Mouse (Mus musculus) CH12.LX (cell line): ENCODE measurements around the gene Pdk1. TPM values are rescaled to one million over a fixed set of nuclear protein-coding genes. Genes with fewer than 3 reads are reported as not detected.

Source experiments
- DNase-seq: peaks from one replicate; pipeline ENCODE4 v3.0.0-alpha.2; 2013; ENCODE audit errors: extremely low read depth
- H3K27ac ChIP-seq: 2 replicates; pipeline ENCODE4 v1.5.1; 2012; ENCODE audit warnings: low read depth, mild to moderate bottlenecking, control low read depth, moderate library complexity; ENCODE audit not compliant: insufficient read depth
- H3K27me3 ChIP-seq: replicated peaks from 2 replicates; pipeline ENCODE3; 2012; ENCODE audit warnings: inconsistent platforms
- H3K36me3 ChIP-seq, 2 experiments: replicated peaks in 1 of 2; 2 replicates each; pipeline versions ENCODE3 to v1.6.1; 2012; ENCODE audit warnings: inconsistent platforms in 1 of 2, low read length in 1 of 2, mild to moderate bottlenecking in 1 of 2, mixed read lengths in 1 of 2, moderate library complexity in 1 of 2; ENCODE audit not compliant: control insufficient read depth in 1 of 2, insufficient read depth in 1 of 2
- H3K4me1 ChIP-seq, 2 experiments: 2 replicates each; pipeline ENCODE4 v1.6.1; 2012; ENCODE audit warnings: inconsistent platforms in 1 of 2, moderate library complexity in 1 of 2; ENCODE audit not compliant: insufficient read depth in 2 of 2, control insufficient read depth in 1 of 2
- H3K4me2 ChIP-seq: 2 replicates; pipeline ENCODE4 v1.6.1; 2012; ENCODE audit warnings: low read depth, mild to moderate bottlenecking, control low read depth; ENCODE audit not compliant: poor library complexity, insufficient read depth, severe bottlenecking
- H3K4me3 ChIP-seq, 3 experiments: fragments of 150-350 bp in 1 of 3; sonication (generic) in 1 of 3; replicated peaks in 1 of 3; 2 replicates each; pipeline versions ENCODE3 to v1.5.1; 2011 to 2012; ENCODE audit warnings: low read depth in 2 of 3, low read length in 2 of 3, mild to moderate bottlenecking in 2 of 3, moderate library complexity in 2 of 3, control low read depth in 1 of 3, improper control_type of control experiment in 1 of 3, inconsistent platforms in 1 of 3, mixed read lengths in 1 of 3; ENCODE audit not compliant: poor library complexity in 1 of 3
- H3K79me2 ChIP-seq: replicated peaks from 2 replicates; pipeline ENCODE4 v1.6.1; 2012; ENCODE audit warnings: mild to moderate bottlenecking, moderate library complexity; ENCODE audit not compliant: control insufficient read depth, poor library complexity, insufficient read depth, severe bottlenecking; ENCODE audit errors: extremely low read depth
- H3K9ac ChIP-seq: 2 replicates; pipeline ENCODE4 v1.6.1; 2012; ENCODE audit warnings: low read depth, mild to moderate bottlenecking, control low read depth, moderate library complexity; ENCODE audit not compliant: insufficient read depth
- H3K9me3 ChIP-seq: replicated peaks from 2 replicates; pipeline ENCODE3; 2012; ENCODE audit warnings: low read length, inconsistent platforms, mixed read lengths
- CHD1 ChIP-seq: IDR thresholded peaks from 2 replicates; pipeline ENCODE4 v1.6.1; 2012; ENCODE audit warnings: low read depth, low read length, improper control_type of control experiment, inconsistent platforms
- CHD2 ChIP-seq: IDR thresholded peaks from 2 replicates; pipeline ENCODE4 v1.6.1; 2011; ENCODE audit warnings: low read length, improper control_type of control experiment
- EP300 ChIP-seq: IDR thresholded peaks from 2 replicates; pipeline ENCODE4 v1.6.1; 2011; ENCODE audit warnings: low read length, improper control_type of control experiment
- ETS1 ChIP-seq: conservative IDR thresholded peaks from 2 replicates; pipeline ENCODE4 v1.6.1; 2012; ENCODE audit warnings: low read depth, mild to moderate bottlenecking, inconsistent platforms, low read length, improper control_type of control experiment, moderate library complexity
- MAFK ChIP-seq: IDR thresholded peaks from 2 replicates; pipeline ENCODE4 v1.6.1; 2011; ENCODE audit warnings: low read length, improper control_type of control experiment; ENCODE audit not compliant: insufficient replicate concordance
- MXI1 ChIP-seq: IDR thresholded peaks from 2 replicates; pipeline ENCODE4 v1.6.1; 2011; ENCODE audit warnings: mild to moderate bottlenecking, low read depth, low read length, improper control_type of control experiment
- NELFE ChIP-seq: IDR thresholded peaks from 2 replicates; pipeline ENCODE4 v1.6.1; 2011; ENCODE audit warnings: low read depth, low read length, improper control_type of control experiment
- NRF1 ChIP-seq: IDR thresholded peaks from 2 replicates; pipeline ENCODE4 v1.6.1; 2014; ENCODE audit warnings: low read depth, mild to moderate bottlenecking, inconsistent platforms, low read length, improper control_type of control experiment, moderate library complexity
- PAX5 ChIP-seq: IDR thresholded peaks from 2 replicates; pipeline ENCODE4 v1.6.1; 2012; ENCODE audit warnings: low read length, inconsistent platforms, mixed read lengths
- POLR2AphosphoS2 ChIP-seq: IDR thresholded peaks from 2 replicates; pipeline ENCODE4 v1.6.1; 2011; ENCODE audit warnings: low read depth, low read length, improper control_type of control experiment
- RAD21 ChIP-seq: IDR thresholded peaks from 2 replicates; pipeline ENCODE4 v1.6.1; 2011; ENCODE audit warnings: low read depth, mild to moderate bottlenecking, low read length, improper control_type of control experiment, moderate library complexity
- RCOR1 ChIP-seq: conservative IDR thresholded peaks from 2 replicates; pipeline ENCODE4 v1.6.1; 2012; ENCODE audit warnings: low read depth, mild to moderate bottlenecking, inconsistent platforms, low read length, improper control_type of control experiment
- SIN3A ChIP-seq: IDR thresholded peaks from 2 replicates; pipeline ENCODE4 v1.6.1; 2012; ENCODE audit warnings: low read length, improper control_type of control experiment, inconsistent platforms
- TBP ChIP-seq: conservative IDR thresholded peaks from 2 replicates; pipeline ENCODE4 v1.6.1; 2011; ENCODE audit warnings: low read depth, low read length, improper control_type of control experiment
- UBTF ChIP-seq: IDR thresholded peaks from 2 replicates; pipeline ENCODE4 v1.6.1; 2012; ENCODE audit warnings: low read depth, mild to moderate bottlenecking, inconsistent platforms, low read length, improper control_type of control experiment, moderate library complexity
- ZKSCAN1 ChIP-seq: IDR thresholded peaks from 2 replicates; pipeline ENCODE4 v1.6.1; 2012; ENCODE audit warnings: low read depth, inconsistent platforms, low read length, improper control_type of control experiment, borderline replicate concordance
- ZMIZ1 ChIP-seq: IDR thresholded peaks from 2 replicates; pipeline ENCODE4 v1.6.1; 2012; ENCODE audit warnings: low read depth, mild to moderate bottlenecking, inconsistent platforms, low read length, improper control_type of control experiment
- dilution Hi-C: fragments of 300-500 bp; cut with MboI; formaldehyde crosslinking; loops from 2 replicates; pipeline ENCODE4 v1.14.3; 2020; ENCODE audit warnings: low sequenced_read_pairs; ENCODE audit not compliant: extremely low pct_unique_long_range_greater_than_20kb, extremely low pct_ligation_motif_present
- in situ Hi-C: fragments of 300-500 bp; cut with MboI; formaldehyde crosslinking; loops from 3 replicates; pipeline ENCODE4 v1.14.3; 2019; ENCODE audit warnings: low sequenced_read_pairs, low pct_ligation_motif_present, low pct_unique_long_range_greater_than_20kb, mixed read lengths
- polyA plus RNA-seq: library from polyadenylated mRNA; unstranded; fragments of >175 nt; gene quantifications from 2 replicates; pipeline ENCODE4 v1.2.1, GENCODE M21; 2012; ENCODE audit warnings: low read depth; ENCODE audit not compliant: insufficient read length
- total RNA-seq, 2 experiments: library from RNA; depleted of rRNA; stranded (reverse); fragments of 300-350 nt in 1 of 2; fragments of >200 nt in 1 of 2; gene quantifications; 2 replicates each; pipeline ENCODE4 v1.2.3; 2012 to 2014

Pdk1 gene
- total and polyA plus RNA-seq, 3 experiments: 35.9 to 78.5 (median 59.9) TPM

GRCm38 (mm10) chr2:71877865-71878264 lies 4.8 kb downstream of the Pdk1 start:
- Histone ChIP-seq H3K4me3 (no peak overlapping the region), H3K9me3 (peaks cover 6% of the 10 kb centered on the region), H3K27me3 (no peaks in the 10 kb centered on the region), H3K4me2 (no peak overlapping the region), H3K9ac (no peak overlapping the region), H3K36me3 (peaks cover 3 to 39% of the 10 kb centered on the region in 2 experiments), H3K4me1 (peaks cover 0 to 10% of the 10 kb centered on the region in 2 experiments; a peak in 2 of 4 replicates), H3K79me2 (no peaks in the 10 kb centered on the region), H3K27ac (no peak overlapping the region)
- no peak for TF ChIP-seq CHD2
- no peak for TF ChIP-seq TBP
- TF ChIP-seq RCOR1: no peak
- no peak for TF ChIP-seq MAFK
- no peak for TF ChIP-seq SIN3A
- no peak for TF ChIP-seq ETS1
- TF ChIP-seq RAD21: no peak
- no peak for TF ChIP-seq POLR2AphosphoS2
- TF ChIP-seq MXI1: no peak
- TF ChIP-seq ZKSCAN1: no peak
- dilution Hi-C loops (no loop called here), in situ Hi-C loops (no loop called here)
- DNase-seq: no peak

DNA sequence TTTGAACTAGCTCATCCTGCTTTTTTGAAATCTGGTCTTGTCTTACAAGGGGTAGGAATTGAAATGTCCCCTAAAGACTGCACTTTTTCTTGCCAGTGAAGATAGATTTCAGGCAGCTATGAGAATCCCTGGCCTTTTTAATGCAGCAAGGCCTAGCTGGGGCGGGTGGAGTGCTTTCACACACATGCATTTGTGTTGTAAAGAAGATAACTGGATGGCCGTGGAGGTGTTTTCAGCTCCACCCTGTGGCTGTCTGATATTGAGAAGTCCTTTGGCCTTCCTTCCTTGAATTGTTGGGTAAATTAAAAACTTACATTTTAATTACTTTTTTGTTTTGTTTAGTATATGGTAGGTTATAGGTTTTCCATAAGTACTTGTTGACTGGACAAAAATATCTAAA lies 5.4 kb downstream of the Pdk1 start:
- Histone ChIP-seq H3K79me2 (no peaks in the 10 kb centered on the region), H3K9ac (no peak overlapping the region), H3K27me3 (no peaks in the 10 kb centered on the region), H3K27ac (no peak overlapping the region), H3K4me3 (no peak overlapping the region), H3K9me3 (peaks cover 6% of the 10 kb centered on the region), H3K36me3 (peaks cover 3 to 45% of the 10 kb centered on the region in 2 experiments), H3K4me2 (no peak overlapping the region), H3K4me1 (peaks cover 0 to 10% of the 10 kb centered on the region in 2 experiments; a peak in 2 of 4 replicates)
- in situ Hi-C loops: no loop called here
- TF ChIP-seq UBTF: no peak
- no peak for TF ChIP-seq NRF1
- TF ChIP-seq NELFE: no peak
- no peak for TF ChIP-seq MAFK
- TF ChIP-seq TBP: no peak
- no peak for TF ChIP-seq ZMIZ1
- TF ChIP-seq CHD1: no peak
- no peak for TF ChIP-seq RCOR1
- TF ChIP-seq EP300: no peak
- no peak for TF ChIP-seq PAX5
- dilution Hi-C loops: no loop called here
- no peak for DNase-seq
